Mouse (Mus musculus) ES-Bruce4 (cell line): ENCODE measurements around the gene Soga3.

ENCODE experiments used
- CTCF ChIP-seq: IDR thresholded peaks from one replicate; pipeline ENCODE4 v1.8.1; 2011; ENCODE audit warnings: low read depth, low read length
- POLR2A ChIP-seq: IDR thresholded peaks from one replicate; pipeline ENCODE4 v1.8.1; 2011; ENCODE audit warnings: low read length; ENCODE audit not compliant: insufficient read depth

DNA sequence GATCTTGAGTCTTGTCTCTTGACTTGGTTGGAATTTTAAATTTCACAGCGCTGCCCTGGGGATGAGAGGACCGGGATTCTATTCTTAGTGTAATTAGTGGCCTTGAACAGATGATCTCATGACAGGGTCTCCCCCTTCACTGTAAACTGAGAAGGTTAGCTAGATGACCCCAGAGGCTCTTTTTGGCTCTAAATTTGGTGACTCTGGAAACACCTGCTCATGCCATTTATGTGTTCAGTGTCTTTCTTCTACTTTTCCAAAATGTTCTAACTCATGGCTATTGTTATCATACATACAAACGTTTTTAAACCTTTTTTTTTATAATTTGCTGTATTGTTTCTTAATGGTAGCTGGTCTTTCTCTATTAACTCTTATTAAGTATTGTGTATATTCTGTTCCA, 65.1 kb downstream of the Soga3 start:
- TF ChIP-seq POLR2A: no peak
- TF ChIP-seq CTCF: no peak
